Mouse (Mus musculus) myocyte (in vitro differentiated cells): ENCODE data around the gene Tspan13. TPM values are rescaled to one million over a fixed set of nuclear protein-coding genes. Genes with fewer than 3 reads are reported as not detected.

ENCODE experiments used
- H3K27me3 ChIP-seq: one replicate; pipeline ENCODE4 v1.6.1; 2011; ENCODE audit not compliant: control insufficient read depth, insufficient read depth, insufficient read length
- H3K36me3 ChIP-seq: one replicate; pipeline ENCODE4 v1.6.1; 2011; ENCODE audit not compliant: control insufficient read depth, insufficient read depth
- H3K4me2 ChIP-seq: one replicate; pipeline ENCODE4 v1.6.1; 2011; ENCODE audit warnings: low read depth, control low read depth
- H3K4me3 ChIP-seq: one replicate; pipeline ENCODE4 v1.5.1; 2011; ENCODE audit warnings: mild to moderate bottlenecking, control low read depth, moderate library complexity
- H3K79me2 ChIP-seq: one replicate; pipeline ENCODE4 v1.6.1; 2011; ENCODE audit not compliant: control insufficient read depth, insufficient read depth
- H3ac ChIP-seq: one replicate; pipeline ENCODE4 v1.6.1; 2011; ENCODE audit not compliant: control insufficient read depth, insufficient read length
- CEBPB ChIP-seq: IDR thresholded peaks from 2 replicates; pipeline ENCODE4 v1.6.1; 2011; ENCODE audit warnings: mild to moderate bottlenecking, moderate library complexity; ENCODE audit not compliant: poor library complexity, insufficient read depth, severe bottlenecking
- E2F4 ChIP-seq: IDR thresholded peaks from one replicate; pipeline ENCODE4 v1.6.1; 2011; ENCODE audit warnings: mild to moderate bottlenecking, control low read depth, moderate library complexity; ENCODE audit not compliant: insufficient read depth
- MAX ChIP-seq: IDR thresholded peaks from one replicate; pipeline ENCODE4 v1.6.1; 2011; ENCODE audit warnings: low read depth, mild to moderate bottlenecking, control low read depth
- MYOD1 ChIP-seq, 3 experiments: IDR thresholded peaks; one replicate each; pipeline ENCODE4 v1.6.1; 2011; ENCODE audit warnings: control low read depth in 2 of 3, low read depth in 2 of 3, mild to moderate bottlenecking in 2 of 3, moderate library complexity in 1 of 3; ENCODE audit not compliant: insufficient read length in 2 of 3, control insufficient read depth in 1 of 3
- MYOG ChIP-seq, 3 experiments: IDR thresholded peaks; one replicate each; pipeline ENCODE4 v1.6.1; 2011; ENCODE audit warnings: control low read depth in 2 of 3, low read depth in 2 of 3, mild to moderate bottlenecking in 2 of 3; ENCODE audit not compliant: insufficient read length in 2 of 3, control insufficient read depth in 1 of 3, insufficient read depth in 1 of 3
- POLR2A ChIP-seq: IDR thresholded peaks from one replicate; pipeline ENCODE4 v1.6.1; 2011; ENCODE audit warnings: low read depth, mild to moderate bottlenecking, control low read depth, moderate library complexity; ENCODE audit not compliant: insufficient read length
- POLR2AphosphoS2 ChIP-seq: IDR thresholded peaks from one replicate; pipeline ENCODE4 v1.6.1; 2011; ENCODE audit warnings: low read depth, control low read depth; ENCODE audit not compliant: insufficient read length
- REST ChIP-seq: IDR thresholded peaks from one replicate; pipeline ENCODE4 v1.6.1; 2011; ENCODE audit warnings: mild to moderate bottlenecking, control low read depth, moderate library complexity; ENCODE audit not compliant: insufficient read depth, insufficient read length
- SRF ChIP-seq: IDR thresholded peaks from one replicate; pipeline ENCODE4 v1.6.1; 2011; ENCODE audit warnings: low read depth; ENCODE audit not compliant: control insufficient read depth, insufficient read length
- TCF12 ChIP-seq: IDR thresholded peaks from one replicate; pipeline ENCODE4 v1.6.1; 2011; ENCODE audit warnings: mild to moderate bottlenecking, control low read depth; ENCODE audit not compliant: poor library complexity, insufficient read depth, severe bottlenecking
- TCF3 ChIP-seq: IDR thresholded peaks from one replicate; pipeline ENCODE4 v1.6.1; 2011; ENCODE audit warnings: low read depth, control low read depth; ENCODE audit not compliant: insufficient read length
- USF1 ChIP-seq: IDR thresholded peaks from one replicate; pipeline ENCODE4 v1.6.1; 2011; ENCODE audit warnings: low read depth, mild to moderate bottlenecking, control low read depth, moderate library complexity
- polyA plus RNA-seq: library from polyadenylated mRNA; unstranded; fragments of >200 nt; fragmentation: generic; extraction: Trizol; gene quantifications from one replicate; pipeline ENCODE4 v1.2.1, GENCODE M21; 2012; ENCODE audit warnings: missing spikeins

Gene Tspan13
- polyA plus RNA-seq, 1 experiment = 7.6 TPM

DNA sequence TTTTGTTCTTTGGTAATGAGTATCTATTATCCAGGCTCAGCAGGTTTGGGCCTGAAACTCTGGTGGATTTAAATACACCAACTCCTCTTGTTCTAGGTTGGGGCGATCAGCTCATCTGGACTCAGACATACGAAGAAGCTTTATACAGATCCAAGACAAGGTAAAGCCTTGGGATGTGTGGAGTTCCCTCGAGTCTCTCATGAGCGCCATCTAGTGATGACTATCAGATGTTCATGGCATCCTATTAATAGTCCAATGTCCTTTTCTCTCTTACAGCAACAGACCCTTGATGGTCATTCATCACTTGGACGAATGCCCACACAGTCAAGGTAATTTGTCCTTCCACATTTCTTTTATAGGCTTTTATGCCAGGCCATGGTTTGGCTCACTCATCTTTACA is 46.5 kb downstream of the Tspan13 start:
- Histone ChIP-seq H3K79me2 (no peaks in the 10 kb centered on the region), H3K36me3 (no peaks in the 10 kb centered on the region), H3K27me3 (no peaks in the 10 kb centered on the region), H3K4me3 (no peak overlapping the region), H3K4me2 (no peak overlapping the region), H3ac (no peak overlapping the region)
- TF ChIP-seq SRF = no peak
- no peak for TF ChIP-seq MYOG (IDR thresholded peaks at IDR 0.05; ENCODE audit: control insufficient read depth in 1 of 3, insufficient read depth in 1 of 3, insufficient read length in 2 of 3, low read depth in 2 of 3)
- no peak for TF ChIP-seq TCF3
- no peak for TF ChIP-seq POLR2A
- TF ChIP-seq MAX = no peak
- no peak for TF ChIP-seq E2F4

DNA sequence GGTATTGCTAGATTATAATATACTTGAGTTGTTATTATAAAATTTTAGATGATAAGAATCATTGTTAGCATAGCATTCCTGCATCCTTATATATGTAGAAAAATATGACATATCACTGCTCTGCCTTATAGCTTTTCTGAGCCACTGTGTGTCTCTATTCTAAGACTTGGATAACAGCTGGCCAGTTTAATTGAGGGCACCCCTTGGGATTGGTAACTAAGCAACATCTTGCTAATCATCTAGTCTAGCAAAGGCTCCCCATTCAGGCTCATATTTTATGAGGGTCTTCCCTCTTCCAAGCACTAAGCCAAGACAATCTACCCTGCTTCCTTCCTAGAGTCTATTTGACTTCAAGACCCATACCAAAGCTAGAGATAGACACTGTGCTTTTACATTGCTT is 48.2 kb downstream of the Tspan13 start:
- no peaks in the 10 kb centered on the region for H3K79me2 ChIP-seq
- H3K27me3 ChIP-seq = no peaks in the 10 kb centered on the region
- no peak overlapping the region for H3K4me3 ChIP-seq
- no peak for TF ChIP-seq E2F4
- no peak for TF ChIP-seq MYOG (IDR thresholded peaks at IDR 0.05; ENCODE audit: control insufficient read depth in 1 of 3, insufficient read depth in 1 of 3, insufficient read length in 2 of 3, low read depth in 2 of 3)
- TF ChIP-seq POLR2A = no peak
- TF ChIP-seq MAX = no peak
- TF ChIP-seq SRF = no peak
- no peak for TF ChIP-seq TCF3
- TF ChIP-seq CEBPB = no peak
- TF ChIP-seq MYOD1 (IDR thresholded peaks at IDR 0.05; ENCODE audit: control insufficient read depth in 1 of 3, insufficient read length in 2 of 3, low read depth in 2 of 3) = no peak
- TF ChIP-seq USF1 = no peak
- no peak for TF ChIP-seq REST
- no peak for TF ChIP-seq POLR2AphosphoS2
- H3K4me2 ChIP-seq = no peak overlapping the region
- no peaks in the 10 kb centered on the region for H3K36me3 ChIP-seq
- H3ac ChIP-seq = no peak overlapping the region

DNA sequence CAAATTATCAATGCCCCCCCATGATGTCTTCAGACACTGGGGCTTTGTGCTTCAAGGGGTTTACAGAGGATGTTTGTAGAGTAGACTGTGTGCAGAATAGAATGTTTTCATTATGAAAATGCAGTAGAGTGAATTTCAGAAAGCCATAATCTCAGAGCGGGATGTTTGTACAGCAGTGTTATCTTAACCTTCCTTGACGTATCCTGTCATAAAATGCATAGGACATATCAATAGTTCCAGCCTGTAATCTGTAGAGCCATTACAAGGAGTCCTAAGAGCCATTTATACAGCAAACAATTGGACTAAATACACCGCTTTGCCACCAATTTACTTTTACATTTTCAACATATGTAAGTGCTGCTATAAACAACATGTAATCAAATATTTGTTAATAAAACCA is 48.7 kb downstream of the Tspan13 start:
- H3ac ChIP-seq = no peak overlapping the region
- no peaks in the 10 kb centered on the region for H3K79me2 ChIP-seq
- TF ChIP-seq TCF12 (no peak), E2F4 (no peak), POLR2A (no peak), POLR2AphosphoS2 (no peak), MAX (no peak), SRF (no peak), REST (no peak), TCF3 (no peak), USF1 (no peak), CEBPB (no peak), MYOG (IDR thresholded peaks at IDR 0.05; ENCODE audit: control insufficient read depth in 1 of 3, insufficient read depth in 1 of 3, insufficient read length in 2 of 3, low read depth in 2 of 3) (no peak), MYOD1 (IDR thresholded peaks at IDR 0.05; ENCODE audit: control insufficient read depth in 1 of 3, insufficient read length in 2 of 3, low read depth in 2 of 3) (no peak)
- no peaks in the 10 kb centered on the region for H3K27me3 ChIP-seq
- H3K4me3 ChIP-seq = no peak overlapping the region
- no peak overlapping the region for H3K4me2 ChIP-seq
- H3K36me3 ChIP-seq = no peaks in the 10 kb centered on the region

DNA sequence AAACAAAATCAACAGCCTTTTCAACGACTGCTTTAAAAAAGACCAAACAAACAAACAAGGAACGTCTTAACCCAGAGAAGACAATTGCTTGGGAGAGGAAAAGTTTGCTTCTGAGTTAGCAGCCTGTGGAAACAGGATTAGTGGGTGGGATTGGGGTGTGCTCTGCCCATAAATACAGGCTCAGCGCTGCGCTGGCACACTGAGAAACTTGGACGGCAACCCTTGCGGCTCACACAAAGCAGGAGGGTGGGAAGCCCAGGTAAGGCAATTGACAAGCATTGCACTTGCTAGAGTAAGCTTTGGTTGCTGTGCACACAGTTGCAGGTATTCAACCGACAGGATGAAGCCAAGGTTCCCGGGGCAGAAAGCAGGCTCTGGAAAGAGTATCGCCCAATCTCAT is 49.6 kb downstream of the Tspan13 start, which contains the start of gene Agr2:
Agr2 (plus strand) TSS at position 197 of the 400 bp plus-strand sequence.
- TF ChIP-seq TCF12 (no peak), CEBPB (no peak), SRF (no peak), MYOG (IDR thresholded peaks at IDR 0.05; ENCODE audit: control insufficient read depth in 1 of 3, insufficient read depth in 1 of 3, insufficient read length in 2 of 3, low read depth in 2 of 3) (no peak), MYOD1 (IDR thresholded peaks at IDR 0.05; ENCODE audit: control insufficient read depth in 1 of 3, insufficient read length in 2 of 3, low read depth in 2 of 3) (no peak), REST (no peak), POLR2A (no peak), POLR2AphosphoS2 (no peak), E2F4 (no peak)

DNA sequence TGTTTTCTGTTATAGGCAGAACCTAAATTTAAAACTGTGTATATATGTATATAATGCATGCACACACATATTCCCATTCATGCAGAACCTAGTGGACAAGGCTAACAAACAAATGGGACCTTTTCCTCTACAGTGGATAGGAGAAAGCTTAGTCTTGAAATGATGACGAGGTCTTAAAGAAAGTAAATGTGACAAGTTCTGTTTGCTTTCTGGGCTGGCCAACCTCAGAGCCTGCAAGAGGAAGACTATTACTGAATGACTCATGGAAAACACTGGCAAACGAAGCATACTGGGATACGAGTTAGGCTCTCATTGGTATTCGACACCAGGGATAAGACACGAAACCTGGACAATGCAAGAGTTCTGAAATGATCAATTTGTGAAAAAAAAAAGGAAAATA is 57.6 kb downstream of the Tspan13 start:
- H3K36me3 ChIP-seq = no peaks in the 10 kb centered on the region
- H3K4me2 ChIP-seq = no peak overlapping the region
- H3ac ChIP-seq = no peak overlapping the region
- H3K79me2 ChIP-seq = no peaks in the 10 kb centered on the region
- no peaks in the 10 kb centered on the region for H3K27me3 ChIP-seq
- no peak overlapping the region for H3K4me3 ChIP-seq
- TF ChIP-seq TCF12 (no peak), CEBPB (no peak), MAX (no peak), TCF3 (no peak), MYOD1 (IDR thresholded peaks at IDR 0.05; ENCODE audit: control insufficient read depth in 1 of 3, insufficient read length in 2 of 3, low read depth in 2 of 3) (no peak), SRF (no peak), REST (no peak), POLR2A (no peak), MYOG (IDR thresholded peaks at IDR 0.05; ENCODE audit: control insufficient read depth in 1 of 3, insufficient read depth in 1 of 3, insufficient read length in 2 of 3, low read depth in 2 of 3) (no peak), USF1 (no peak), E2F4 (no peak), POLR2AphosphoS2 (no peak)

More for the DNA sequence above, 49.6 kb downstream of the Tspan13 start, which contains the start of gene Agr2:
- Histone ChIP-seq H3ac (no peak within 1 kb of the TSS), H3K4me3 (no peak within 1 kb of the TSS), H3K27me3 (no peaks in the 10 kb centered on the region), H3K79me2 (no peaks in the 10 kb centered on the region), H3K4me2 (no peak within 1 kb of the TSS), H3K36me3 (no peaks in the 10 kb centered on the region)
